Mouse (Mus musculus): ENCODE results near the gene Tmem139.

DNA sequence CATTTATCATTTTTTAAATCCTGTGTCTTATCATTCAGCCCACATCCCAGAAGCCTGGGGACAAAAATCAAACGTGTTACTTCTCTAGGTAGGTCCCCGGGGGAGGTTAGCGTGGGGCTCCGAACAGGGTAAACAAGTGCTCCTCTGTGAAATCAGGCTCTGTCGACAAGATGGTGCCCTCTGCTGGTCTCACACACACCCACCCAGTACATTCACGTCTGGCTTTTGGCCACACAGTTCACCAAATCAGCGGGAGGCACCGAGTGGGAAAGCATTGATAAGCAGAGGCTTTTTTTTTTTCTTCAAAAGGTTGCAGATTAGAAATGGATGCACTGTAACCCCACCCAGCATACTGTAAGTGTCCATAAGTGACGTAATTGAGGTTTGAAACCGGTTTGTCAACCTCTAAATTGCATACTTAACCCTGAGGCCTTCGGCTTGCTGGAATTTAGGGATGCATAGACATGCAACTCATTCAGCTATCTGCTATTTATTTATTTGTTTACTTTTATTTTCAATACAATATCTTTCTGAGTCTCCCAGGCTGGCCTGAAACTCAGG lies 4.4 kb upstream of the Tmem139 start:
- TF ChIP-seq POLR2A (IDR thresholded peaks at IDR 0.05; ENCODE audit: extremely low read depth, insufficient read depth, low read length) = no peak
- peak; percentile 55 for TF ChIP-seq CTCF (IDR thresholded peaks at IDR 0.05; ENCODE audit: extremely low read depth, insufficient read depth, low read length)
